Mouse (Mus musculus): ENCODE results near the gene Rem2.

GRCm38 (mm10) chr14:54439610-54440009 lies 36.3 kb upstream of the Rem2 start:
- TF ChIP-seq CTCF (IDR thresholded peaks at IDR 0.05; ENCODE audit: low read depth, low read length): no peak
- TF ChIP-seq POLR2A (IDR thresholded peaks at IDR 0.05; ENCODE audit: insufficient read depth, low read length): no peak
- no peak for TF ChIP-seq EP300 (IDR thresholded peaks at IDR 0.05; ENCODE audit: insufficient read depth, low read depth, low read length)
